Mouse (Mus musculus): ENCODE results near the gene Dntt. TPM values are rescaled to one million over a fixed set of nuclear protein-coding genes. Genes with fewer than 3 reads are reported as not detected.

Gene Dntt
- not detected for polyA plus RNA-seq (2014; fragmentation: Illumina TruSeq; extraction: RNeasy Lipid Tissue Mini Kit (QIAGEN cat#74804); ENCODE audit: low read depth, low replicate concordance)

GRCm38 (mm10) chr19:41029219-41029618 lies at the start of gene Dntt:
Dntt (plus strand) TSS chr19:41029275.

GRCm38 (mm10) chr19:40994057-40994585 lies 35.0 kb upstream of the Dntt start, which contains the start of gene Blnk:
Blnk (minus strand) TSS chr19:40994535.

GRCm38 (mm10) chr19:41076906-41077305 lies 47.8 kb downstream of the Dntt start, which contains the start of gene Opalin:
Opalin (minus strand) TSS chr19:41077113.

Other genes with a start within 250 kb of the Dntt start
- 4.6 TPM for gene Ccnj, start 198.0 kb upstream of the Dntt start, polyA plus RNA-seq (2014; fragmentation: Illumina TruSeq; extraction: RNeasy Lipid Tissue Mini Kit (QIAGEN cat#74804); ENCODE audit: low read depth, low replicate concordance)
- 9.1 TPM for gene Zfp518a, start 134.6 kb upstream of the Dntt start, polyA plus RNA-seq (2014; fragmentation: Illumina TruSeq; extraction: RNeasy Lipid Tissue Mini Kit (QIAGEN cat#74804); ENCODE audit: low read depth, low replicate concordance)
- 22.4 TPM for gene Blnk, start 34.7 kb upstream of the Dntt start, polyA plus RNA-seq (2014; fragmentation: Illumina TruSeq; extraction: RNeasy Lipid Tissue Mini Kit (QIAGEN cat#74804); ENCODE audit: low read depth, low replicate concordance)
- not detected for gene Opalin, start 47.8 kb downstream of the Dntt start, polyA plus RNA-seq (2014; fragmentation: Illumina TruSeq; extraction: RNeasy Lipid Tissue Mini Kit (QIAGEN cat#74804); ENCODE audit: low read depth, low replicate concordance)
- 0.14 TPM for gene Tll2, start 177.6 kb downstream of the Dntt start, polyA plus RNA-seq (2014; fragmentation: Illumina TruSeq; extraction: RNeasy Lipid Tissue Mini Kit (QIAGEN cat#74804); ENCODE audit: low read depth, low replicate concordance)
- 154 TPM for gene Tm9sf3, start 234.7 kb downstream of the Dntt start, polyA plus RNA-seq (2014; fragmentation: Illumina TruSeq; extraction: RNeasy Lipid Tissue Mini Kit (QIAGEN cat#74804); ENCODE audit: low read depth, low replicate concordance)

Measured in adipose tissue, adult 10 weeks (tissue).